ENCODE assay signal across 10 mouse cellular contexts in the genomic region with DNA sequence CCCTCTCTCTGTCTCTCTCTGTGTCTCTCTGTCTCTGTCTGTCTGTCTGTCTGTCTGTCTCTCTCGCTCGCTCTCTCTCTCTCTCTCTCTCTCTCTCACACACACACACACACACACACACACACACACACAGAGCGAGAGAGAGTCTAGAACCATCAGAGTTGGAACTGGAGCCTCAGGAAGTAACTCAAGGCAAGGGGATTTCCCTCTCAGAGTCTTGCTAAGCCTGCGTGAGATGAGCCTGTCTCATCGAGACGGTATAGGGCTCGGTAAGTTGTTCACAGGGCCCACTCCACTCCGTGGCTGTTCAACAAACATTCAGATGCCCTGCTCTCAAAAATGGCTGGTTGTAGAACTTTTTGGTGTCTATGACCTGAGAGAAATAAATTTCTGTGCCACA.
DNase-seq lines count a peak whose midpoint lies in the region; ATAC-seq lines count a peak whose summit lies in the region.
"Had no signal": no experiment of that assay in that cellular context is flagged by ENCODE, and none has a peak within 500 bp of the region (broad histone marks: within the 10 kb centered on the region; RNA-seq: fewer than 3 reads in every experiment).

No protein-coding gene starts in this region.

- H3K4me2 ChIP-seq in neural tube, embryonic 13.5 days = peak overlapping the region; percentile 4; the same call in 1 of the 2 replicates
- H3K4me2 ChIP-seq in neural tube, embryonic 15.5 days = no peak overlapping the region
- no peak overlapping the region; the same call in 1 of the 2 replicates for H3K4me2 ChIP-seq in forebrain, embryonic 12.5 days
- no peak overlapping the region for H3K4me2 ChIP-seq in limb, embryonic 12.5 days
- H3K4me2 ChIP-seq: liver, embryonic 12.5 days had no signal

- no peak overlapping the region for H3K4me3 ChIP-seq in neural tube, embryonic 13.5 days
- no peak overlapping the region for H3K4me3 ChIP-seq in neural tube, embryonic 15.5 days (replicated peaks)
- no peak overlapping the region for H3K4me3 ChIP-seq in forebrain, embryonic 12.5 days (replicated peaks)
- H3K4me3 ChIP-seq in limb, embryonic 12.5 days (replicated peaks) = no peak overlapping the region
- H3K4me3 ChIP-seq: liver, embryonic 12.5 days had no signal

- H3K9ac ChIP-seq in neural tube, embryonic 13.5 days = no peak overlapping the region
- no peak overlapping the region for H3K9ac ChIP-seq in neural tube, embryonic 15.5 days (replicated peaks)
- no peak overlapping the region for H3K9ac ChIP-seq in forebrain, embryonic 12.5 days
- no peak overlapping the region for H3K9ac ChIP-seq in limb, embryonic 12.5 days (replicated peaks)
- H3K9ac ChIP-seq: liver, embryonic 12.5 days had no signal

- H3K4me1 ChIP-seq in neural tube, embryonic 13.5 days (replicated peaks) = peaks cover 85% of the 10 kb centered on the region
- H3K4me1 ChIP-seq in neural tube, embryonic 15.5 days = peaks cover 32% of the 10 kb centered on the region
- H3K4me1 ChIP-seq in forebrain, embryonic 12.5 days = peaks cover 79% of the 10 kb centered on the region
- peaks cover 85% of the 10 kb centered on the region for H3K4me1 ChIP-seq in limb, embryonic 12.5 days (replicated peaks)
- H3K4me1 ChIP-seq: liver, embryonic 12.5 days had no signal

- H3K27ac ChIP-seq in neural tube, embryonic 13.5 days (replicated peaks) = 0 out of 2 replicates have a peak overlapping the region, but pooled peaks have one; percentile 23
- H3K27ac ChIP-seq in neural tube, embryonic 15.5 days (replicated peaks) = no peak overlapping the region
- H3K27ac ChIP-seq in forebrain, embryonic 12.5 days = peak overlapping the region; percentile 94
- H3K27ac ChIP-seq in limb, embryonic 12.5 days = peak overlapping the region; percentile 75
- H3K27ac ChIP-seq: liver, embryonic 12.5 days had no signal

- H3K36me3 ChIP-seq in neural tube, embryonic 13.5 days = no peaks in the 10 kb centered on the region
- H3K36me3 ChIP-seq in neural tube, embryonic 15.5 days = no peaks in the 10 kb centered on the region
- no peaks in the 10 kb centered on the region for H3K36me3 ChIP-seq in forebrain, embryonic 12.5 days (replicated peaks)
- no peaks in the 10 kb centered on the region for H3K36me3 ChIP-seq in limb, embryonic 12.5 days
- H3K36me3 ChIP-seq: liver, embryonic 12.5 days had no signal

- no peaks in the 10 kb centered on the region for H3K9me3 ChIP-seq in neural tube, embryonic 13.5 days
- H3K9me3 ChIP-seq in neural tube, embryonic 15.5 days (replicated peaks) = no peaks in the 10 kb centered on the region
- no peaks in the 10 kb centered on the region for H3K9me3 ChIP-seq in forebrain, embryonic 12.5 days
- H3K9me3 ChIP-seq in limb, embryonic 12.5 days = no peaks in the 10 kb centered on the region
- H3K9me3 ChIP-seq: liver, embryonic 12.5 days had no signal

- no peaks in the 10 kb centered on the region for H3K27me3 ChIP-seq in neural tube, embryonic 13.5 days
- H3K27me3 ChIP-seq in neural tube, embryonic 15.5 days (replicated peaks) = no peaks in the 10 kb centered on the region
- H3K27me3 ChIP-seq in forebrain, embryonic 12.5 days = no peaks in the 10 kb centered on the region
- H3K27me3 ChIP-seq in limb, embryonic 12.5 days = no peaks in the 10 kb centered on the region

- ATAC-seq in neural tube, embryonic 13.5 days (ENCODE audit: low read depth) = no peak
- ATAC-seq in neural tube, embryonic 15.5 days (ENCODE audit: low FRiP score) = no peak
- no peak for ATAC-seq in forebrain, embryonic 12.5 days (ENCODE audit: low FRiP score)
- ATAC-seq in limb, embryonic 12.5 days (ENCODE audit: insufficient number of reproducible peaks, insufficient read depth, low FRiP score, low TSS enrichment, low read depth) = no peak
- ATAC-seq: liver, embryonic 12.5 days had no signal

- no peak for DNase-seq in spleen, postnatal 36 days (ENCODE audit: low spot score in 2 of 2)
- no peak for DNase-seq in thymus, adult 18-20 months
- DNase-seq in layer of hippocampus, postnatal 25 days (ENCODE audit: extremely low spot score in 1 of 2, low spot score in 1 of 2) = no peak
- DNase-seq: cerebellum, adult 18-20 months; right cerebral cortex, postnatal 4 days had no signal

- WGBS in neural tube, embryonic 13.5 days = 52% methylated on average over 8 of the region's 8 CpGs
- 56% methylated on average over 7 of the region's 8 CpGs for WGBS in neural tube, embryonic 15.5 days
- WGBS in forebrain, embryonic 12.5 days = 54% methylated on average over 8 of the region's 8 CpGs
- 78% methylated on average over 8 of the region's 8 CpGs for WGBS in limb, embryonic 12.5 days
